Comparison of ENCODE assay signal across 8 mouse cellular contexts in the genomic region with DNA sequence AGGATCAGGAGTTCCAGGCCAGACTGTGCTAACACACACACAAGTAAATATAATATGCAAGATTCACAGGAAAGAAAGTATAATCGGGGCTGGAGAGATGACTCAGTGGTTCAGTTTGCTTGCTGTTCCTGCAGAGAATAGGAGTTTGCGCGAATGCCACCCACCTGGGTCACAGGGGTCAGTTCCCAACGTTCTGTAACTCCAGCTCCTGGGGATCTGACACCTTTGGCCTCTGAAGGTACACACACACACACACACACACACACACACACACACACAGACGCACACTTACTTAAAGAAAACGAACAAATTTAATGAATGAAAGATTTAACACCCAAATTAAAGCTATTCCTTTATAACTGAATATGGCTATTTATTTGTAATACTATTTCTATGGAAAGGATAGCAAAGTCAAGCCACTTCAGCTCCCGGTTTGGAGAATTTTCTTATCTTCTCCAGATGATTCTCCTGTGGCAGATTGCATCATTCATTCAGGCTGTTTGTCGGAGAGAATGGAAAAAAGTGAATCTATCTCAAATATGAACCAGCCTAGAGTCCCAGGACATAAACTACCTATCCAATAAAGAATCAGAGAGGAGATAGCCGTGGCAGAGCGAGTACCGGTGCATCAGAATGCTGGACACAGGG. TPM values are rescaled to one million over a fixed set of nuclear protein-coding genes. Genes with fewer than 3 reads are reported as not detected.
DNase-seq lines count a peak whose midpoint lies in the region; ATAC-seq and TF ChIP-seq lines count a peak whose summit lies in the region.

No protein-coding gene starts in this region.

- peaks cover 2% of the 10 kb centered on the region; the same call in 1 of the 2 replicates for H3K36me3 ChIP-seq in kidney, embryonic 16.5 days (ENCODE audit: insufficient read depth, low read length)
- H3K36me3 ChIP-seq in intestine, embryonic 14.5 days (ENCODE audit: control insufficient read depth, insufficient read depth, low read length), result no peaks in the 10 kb centered on the region
- peaks cover 15% of the 10 kb centered on the region for H3K36me3 ChIP-seq in myocyte (ENCODE audit: control insufficient read depth, insufficient read depth)

- H3K4me3 ChIP-seq in kidney, embryonic 16.5 days (ENCODE audit: low read length), result peak overlapping the region; percentile 70
- H3K4me3 ChIP-seq in brown adipose tissue, adult 24 weeks (ENCODE audit: insufficient read depth, low read depth, low read length), result peak overlapping the region; percentile 70
- peak overlapping the region; percentile 61 for H3K4me3 ChIP-seq in intestine, embryonic 14.5 days (ENCODE audit: low read depth, low read length)
- H3K4me3 ChIP-seq in myocyte, result peak overlapping the region; percentile 87

- H3K4me1 ChIP-seq in kidney, embryonic 16.5 days (ENCODE audit: insufficient read depth, low read length), result peaks cover 15% of the 10 kb centered on the region
- no peaks in the 10 kb centered on the region for H3K4me1 ChIP-seq in brown adipose tissue, adult 24 weeks (ENCODE audit: control insufficient read depth, insufficient read depth, insufficient read length, low read length)
- H3K4me1 ChIP-seq in intestine, embryonic 14.5 days (replicated peaks; ENCODE audit: control insufficient read depth, insufficient read depth, low read length), result peaks cover 6% of the 10 kb centered on the region; the same call in 1 of the 2 replicates

- no peak for DNase-seq in kidney, postnatal 25 days
- no peak for DNase-seq in intestine, embryonic 14.5 days (ENCODE audit: low spot score)
- DNase-seq in cerebellum, adult 9-11 months, result no peak
- DNase-seq in left cerebral cortex, postnatal 4 days, result no peak

- no peak for TF ChIP-seq POLR2A in myocyte (IDR thresholded peaks at IDR 0.05; ENCODE audit: insufficient read length, low read depth)

- ATAC-seq in kidney, embryonic 16.5 days (ENCODE audit: low FRiP score, low TSS enrichment), result no peak
- ATAC-seq in intestine, embryonic 14.5 days (replicated peaks; ENCODE audit: low FRiP score, low TSS enrichment, low read depth), result no peak
- ATAC-seq in megakaryocyte-erythroid progenitor cell, adult 5-6 weeks (replicated peaks; ENCODE audit: low FRiP score, low TSS enrichment, poor library complexity, severe bottlenecking), result no peak

- peak overlapping the region; percentile 78 for H3K9ac ChIP-seq in kidney, embryonic 16.5 days (replicated peaks; ENCODE audit: low read length)
- peak overlapping the region; percentile 59 for H3K9ac ChIP-seq in intestine, embryonic 14.5 days (ENCODE audit: low read length)

- H3K4me2 ChIP-seq in kidney, embryonic 16.5 days (replicated peaks; ENCODE audit: low read depth, low read length), result peak overlapping the region; percentile 94
- peak overlapping the region; percentile 93 for H3K4me2 ChIP-seq in intestine, embryonic 14.5 days (ENCODE audit: low read length)
- peak overlapping the region; percentile 94 for H3K4me2 ChIP-seq in myocyte (ENCODE audit: low read depth)

- 0 out of 2 replicates have a peak overlapping the region, but pooled peaks have one; percentile 43 for H3K27ac ChIP-seq in kidney, embryonic 16.5 days (ENCODE audit: low read length)
- no peak overlapping the region for H3K27ac ChIP-seq in brown adipose tissue, adult 24 weeks (replicated peaks; ENCODE audit: low read depth, low read length)
- H3K27ac ChIP-seq in intestine, embryonic 14.5 days (ENCODE audit: low read depth), result no peak overlapping the region

- 36% methylated on average over 11 of the region's 11 CpGs for WGBS in kidney, embryonic 16.5 days
- 42% methylated on average over 11 of the region's 11 CpGs for WGBS in intestine, embryonic 14.5 days

- H3K9me3 ChIP-seq in kidney, embryonic 16.5 days (ENCODE audit: low read length), result no peaks in the 10 kb centered on the region
- no peaks in the 10 kb centered on the region for H3K9me3 ChIP-seq in intestine, embryonic 14.5 days (ENCODE audit: control insufficient read depth, low read length)

- H3K79me2 ChIP-seq in myocyte (ENCODE audit: control insufficient read depth, insufficient read depth), result peaks cover 39% of the 10 kb centered on the region

- no peaks in the 10 kb centered on the region for H3K27me3 ChIP-seq in kidney, embryonic 16.5 days (ENCODE audit: insufficient read depth, low read length)
- H3K27me3 ChIP-seq in intestine, embryonic 14.5 days (replicated peaks; ENCODE audit: control insufficient read depth, insufficient read depth, low read length), result no peaks in the 10 kb centered on the region
- no peaks in the 10 kb centered on the region for H3K27me3 ChIP-seq in myocyte (ENCODE audit: control insufficient read depth, insufficient read depth, insufficient read length)

- peak overlapping the region; percentile 49 for H3ac ChIP-seq in myocyte (ENCODE audit: control insufficient read depth, insufficient read length)

- intact Hi-C loops in left cerebral cortex, postnatal 4 days (cut with DNase I), result no loop called here

TF ChIP-seq in myocyte, 11 proteins besides CTCF, POLR2A, EP300 and RAD21:
- peak; percentile 74 for TF ChIP-seq CEBPB (IDR thresholded peaks at IDR 0.05; ENCODE audit: insufficient read depth, poor library complexity, severe bottlenecking)
- TF ChIP-seq MYOD1 (IDR thresholded peaks at IDR 0.05; ENCODE audit: control insufficient read depth in 1 of 3, insufficient read length in 2 of 3, low read depth in 2 of 3), result no peak

RNA-seq across cellular contexts. Expression of gene Psph, which starts 8.8 kb away (rescaled TPM):
- polyA plus RNA-seq in kidney, embryonic 16.5 days (2015; fragmentation: Nextera tagmentation; extraction: Ambion mirVana), result 60.9 and 61.0 TPM in 2 replicates
- 46.7 and 56.8 TPM in 2 replicates for polyA plus RNA-seq in brown adipose tissue, adult 24 weeks (2012; ENCODE audit: insufficient read depth, insufficient read length, missing spikeins)
- polyA plus RNA-seq in intestine, embryonic 14.5 days (2014; fragmentation: Nextera tagmentation; extraction: Ambion mirVana), result 43.9 and 47.9 TPM in 2 replicates
- 338 TPM for polyA plus RNA-seq in myocyte (2012; fragmentation: generic; extraction: Trizol)
- total RNA-seq in megakaryocyte-erythroid progenitor cell, adult 5-6 weeks (2014; fragmentation: Nextera tagmentation), result 17.2 and 22.8 TPM in 2 replicates
- total RNA-seq in megakaryocyte-erythroid progenitor cell, adult 5-6 weeks (2017), result 20.6 and 21.1 TPM in 2 replicates
- 10 to 100 TPM; 18.3 to 20.2 TPM for total RNA-seq in left cerebral cortex, postnatal 4 days (2021)

RNA-seq across cellular contexts. Expression of gene Nipsnap2, which starts 53.6 kb away (rescaled TPM):
- polyA plus RNA-seq in kidney, embryonic 16.5 days (2015; fragmentation: Nextera tagmentation; extraction: Ambion mirVana), result 152 and 161 TPM in 2 replicates
- polyA plus RNA-seq in brown adipose tissue, adult 24 weeks (2012; ENCODE audit: insufficient read depth, insufficient read length, missing spikeins), result 152 and 165 TPM in 2 replicates
- 101 and 103 TPM in 2 replicates for polyA plus RNA-seq in intestine, embryonic 14.5 days (2014; fragmentation: Nextera tagmentation; extraction: Ambion mirVana)
- 67.6 TPM for polyA plus RNA-seq in myocyte (2012; fragmentation: generic; extraction: Trizol)
- total RNA-seq in megakaryocyte-erythroid progenitor cell, adult 5-6 weeks (2014; fragmentation: Nextera tagmentation), result 32.1 and 32.8 TPM in 2 replicates
- total RNA-seq in megakaryocyte-erythroid progenitor cell, adult 5-6 weeks (2017), result 23.8 and 41.1 TPM in 2 replicates
- total RNA-seq in left cerebral cortex, postnatal 4 days (2021), result 10 to 100 TPM; 55.2 to 59.7 TPM
